Mouse (Mus musculus) thymus, adult 2 months (tissue): Measurements from ENCODE around the gene Il4.
"Not testable (repeated sequence)": the region's sequence is repeated elsewhere in the genome, so short reads cannot be mapped to it uniquely, and the experiment has no call there.

ENCODE experiments used
- CTCF ChIP-seq: fragments of 200-500 bp; IDR thresholded peaks from 2 replicates; pipeline ENCODE4 v1.5.1; 2012; ENCODE audit warnings: mild to moderate bottlenecking, control low read depth, low read length, moderate library complexity, borderline replicate concordance; ENCODE audit not compliant: control insufficient read depth, poor library complexity, insufficient read depth; ENCODE audit errors: extremely low read depth
- POLR2A ChIP-seq: fragments of 200-500 bp; IDR thresholded peaks from 2 replicates; pipeline ENCODE4 v1.6.1; 2012; ENCODE audit warnings: mild to moderate bottlenecking, low read length, control low read depth, moderate library complexity; ENCODE audit not compliant: control insufficient read depth, poor library complexity, insufficient read depth; ENCODE audit errors: extremely low read depth

- not testable (repeated sequence) for TF ChIP-seq CTCF, POLR2A
Measured at GRCm38 (mm10) chr11:53559980-53560379, 58.5 kb downstream of the Il4 start.
